Mouse (Mus musculus) heart, postnatal 0 days (tissue): ENCODE results near the gene Gm37240.

ENCODE experiments used
- CTCF ChIP-seq: IDR thresholded peaks from 2 replicates; pipeline ENCODE4 v1.5.1; 2016; ENCODE audit warnings: antibody characterized with exemption, control low read depth, low read depth
- EP300 ChIP-seq: IDR thresholded peaks from 2 replicates; pipeline ENCODE4 v1.6.1; 2016; ENCODE audit warnings: antibody characterized with exemption, low read depth

GRCm38 (mm10) chr3:85176736-85177135 lies 710.6 kb downstream of the Gm37240 start:
- no peak for TF ChIP-seq EP300
- no peak for TF ChIP-seq CTCF
